10 mouse cellular contexts compared by ENCODE assay signal in genomic region chr2:44705883-44706615, GRCm38 (mm10).
DNase-seq lines count a peak whose midpoint lies in the region; ATAC-seq and TF ChIP-seq lines count a peak whose summit lies in the region.
"Had no signal": no experiment of that assay in that cellular context is flagged by ENCODE, and none has a peak within 500 bp of the region (broad histone marks: within the 10 kb centered on the region; RNA-seq: fewer than 3 reads in every experiment).

No protein-coding gene starts in this region.

- ATAC-seq in embryonic facial prominence, embryonic 13.5 days (ENCODE audit: insufficient number of reproducible peaks, insufficient read depth, low FRiP score, low TSS enrichment, low read depth), result no peak
- peak; percentile 97 for ATAC-seq in lung, embryonic 14.5 days (ENCODE audit: insufficient read depth)
- ATAC-seq in kidney, embryonic 14.5 days (ENCODE audit: low FRiP score, low TSS enrichment), result peak; percentile 55; the same call in 1 of the 2 replicates

- no peaks in the 10 kb centered on the region for H3K36me3 ChIP-seq in embryonic facial prominence, embryonic 13.5 days
- no peaks in the 10 kb centered on the region for H3K36me3 ChIP-seq in embryonic facial prominence, embryonic 10.5 days (replicated peaks)
- H3K36me3 ChIP-seq in lung, embryonic 14.5 days (ENCODE audit: insufficient read depth), result no peaks in the 10 kb centered on the region
- H3K36me3 ChIP-seq in kidney, embryonic 14.5 days (ENCODE audit: control insufficient read depth, insufficient read depth, low read length), result no peaks in the 10 kb centered on the region
- H3K36me3 ChIP-seq: embryonic facial prominence, embryonic 12.5 days had no signal

- TF ChIP-seq CTCF in lung, embryonic 14.5 days (IDR thresholded peaks at IDR 0.05; ENCODE audit: low read depth), result no peak
- no peak for TF ChIP-seq CTCF in lung, adult 2 months (IDR thresholded peaks at IDR 0.05; ENCODE audit: insufficient read depth, low read length)

- H3K9me3 ChIP-seq in embryonic facial prominence, embryonic 13.5 days, result no peaks in the 10 kb centered on the region
- H3K9me3 ChIP-seq in embryonic facial prominence, embryonic 10.5 days, result no peaks in the 10 kb centered on the region
- H3K9me3 ChIP-seq in lung, embryonic 14.5 days (ENCODE audit: low read depth, low read length), result no peaks in the 10 kb centered on the region
- no peaks in the 10 kb centered on the region for H3K9me3 ChIP-seq in kidney, embryonic 14.5 days (ENCODE audit: control insufficient read depth, low read length)
- H3K9me3 ChIP-seq: embryonic facial prominence, embryonic 12.5 days had no signal

- H3K27me3 ChIP-seq in embryonic facial prominence, embryonic 13.5 days, result no peaks in the 10 kb centered on the region
- no peaks in the 10 kb centered on the region for H3K27me3 ChIP-seq in embryonic facial prominence, embryonic 10.5 days (replicated peaks; ENCODE audit: low read depth, poor library complexity, severe bottlenecking)
- H3K27me3 ChIP-seq in lung, embryonic 14.5 days (ENCODE audit: insufficient read depth, low read length), result no peaks in the 10 kb centered on the region
- H3K27me3 ChIP-seq in kidney, embryonic 14.5 days (ENCODE audit: control insufficient read depth, insufficient read depth, low read length), result no peaks in the 10 kb centered on the region
- H3K27me3 ChIP-seq: embryonic facial prominence, embryonic 12.5 days had no signal

- H3K4me1 ChIP-seq in embryonic facial prominence, embryonic 13.5 days, result peaks cover 4% of the 10 kb centered on the region
- no peaks in the 10 kb centered on the region for H3K4me1 ChIP-seq in embryonic facial prominence, embryonic 10.5 days
- no peaks in the 10 kb centered on the region for H3K4me1 ChIP-seq in lung, embryonic 14.5 days (ENCODE audit: insufficient read depth)
- no peaks in the 10 kb centered on the region; the same call in 1 of the 2 replicates for H3K4me1 ChIP-seq in lung, adult 2 months (ENCODE audit: control insufficient read depth, insufficient read depth, low read length)
- H3K4me1 ChIP-seq in kidney, embryonic 14.5 days (ENCODE audit: control insufficient read depth, insufficient read depth, low read length), result no peaks in the 10 kb centered on the region
- H3K4me1 ChIP-seq: embryonic facial prominence, embryonic 12.5 days had no signal

- H3K4me3 ChIP-seq in embryonic facial prominence, embryonic 13.5 days, result no peak overlapping the region
- no peak overlapping the region for H3K4me3 ChIP-seq in embryonic facial prominence, embryonic 10.5 days
- H3K4me3 ChIP-seq in lung, embryonic 14.5 days (ENCODE audit: low read depth, low read length), result no peak overlapping the region
- no peak overlapping the region for H3K4me3 ChIP-seq in lung, adult 2 months (replicated peaks; ENCODE audit: extremely low read depth, low read depth, low read length)
- no peak overlapping the region for H3K4me3 ChIP-seq in kidney, embryonic 14.5 days (ENCODE audit: low read length)
- H3K4me3 ChIP-seq: embryonic facial prominence, embryonic 12.5 days had no signal

- no peak overlapping the region for H3K9ac ChIP-seq in embryonic facial prominence, embryonic 13.5 days
- no peak overlapping the region for H3K9ac ChIP-seq in lung, embryonic 14.5 days
- H3K9ac ChIP-seq in kidney, embryonic 14.5 days (ENCODE audit: low read depth, low read length), result no peak overlapping the region
- H3K9ac ChIP-seq: embryonic facial prominence, embryonic 12.5 days had no signal

- peak overlapping the region; percentile 26; the same call in 1 of the 2 replicates for H3K4me2 ChIP-seq in embryonic facial prominence, embryonic 13.5 days
- no peak overlapping the region for H3K4me2 ChIP-seq in lung, embryonic 14.5 days
- H3K4me2 ChIP-seq in kidney, embryonic 14.5 days (replicated peaks; ENCODE audit: low read depth, low read length), result no peak overlapping the region
- H3K4me2 ChIP-seq: embryonic facial prominence, embryonic 12.5 days had no signal

- 31% methylated on average over 4 of the region's 4 CpGs for WGBS in embryonic facial prominence, embryonic 13.5 days
- 84% methylated on average over 4 of the region's 4 CpGs for whole genome bisulfite sequencing in embryonic facial prominence, embryonic 10.5 days
- WGBS in lung, embryonic 14.5 days, result 41% methylated on average over 4 of the region's 4 CpGs
- 66% methylated on average over 4 of the region's 4 CpGs for WGBS in lung, adult 2 months
- 69% methylated on average over 4 of the region's 4 CpGs for WGBS in kidney, embryonic 14.5 days

- H3K27ac ChIP-seq in embryonic facial prominence, embryonic 13.5 days, result peak overlapping the region; percentile 73
- H3K27ac ChIP-seq in embryonic facial prominence, embryonic 10.5 days (replicated peaks), result no peak overlapping the region
- H3K27ac ChIP-seq in lung, embryonic 14.5 days (ENCODE audit: low read depth), result peak overlapping the region; percentile 76; the same call in 1 of the 2 replicates
- 0 out of 2 replicates have a peak overlapping the region, but pooled peaks have one; percentile 37 for H3K27ac ChIP-seq in kidney, embryonic 14.5 days (ENCODE audit: low read depth, low read length)
- H3K27ac ChIP-seq: embryonic facial prominence, embryonic 12.5 days had no signal

- no peak for DNase-seq in embryonic facial prominence, embryonic 10.5 days (ENCODE audit: low spot score)
- DNase-seq in lung, embryonic 14.5 days, result peak; percentile 88
- DNase-seq in lung, adult 2 months, result no peak
- DNase-seq in lung, postnatal 14 days, result peak; percentile 11
- DNase-seq in gastrocnemius, postnatal 10 days, result no peak
- no peak for DNase-seq in testis, postnatal 10 days (ENCODE audit: low spot score)
- DNase-seq: thymus, postnatal 14 days had no signal

- no peak for TF ChIP-seq POLR2A in lung, adult 2 months (IDR thresholded peaks at IDR 0.05; ENCODE audit: borderline replicate concordance, extremely low read depth, low read depth, low read length)

Comparison
In these comparisons a context has a peak if more than half of its experiments do, and no peak if none do; other contexts are left out.
1. DNase-seq: peak in lung, embryonic 14.5 days (single experiment) and lung, postnatal 14 days (single experiment); none in embryonic facial prominence, embryonic 10.5 days (single experiment), lung, adult 2 months (single experiment), gastrocnemius, postnatal 10 days (single experiment) and testis, postnatal 10 days (single experiment).